ENCODE assay signal across 14 mouse cellular contexts in genomic region chr2:168948506-168948905, GRCm38 (mm10).
"Had no signal": no experiment of that assay in that cellular context is flagged by ENCODE, and none has a peak within 500 bp of the region (broad histone marks: within the 10 kb centered on the region; RNA-seq: fewer than 3 reads in every experiment).

No protein-coding gene starts in this region.

- H3K9me3 ChIP-seq: limb, embryonic 13.5 days; midbrain, embryonic 12.5 days; neural tube, embryonic 15.5 days had no signal

- H3K9ac ChIP-seq: limb, embryonic 13.5 days; liver, embryonic 14.5 days; midbrain, embryonic 12.5 days; neural tube, embryonic 15.5 days had no signal

- H3K27ac ChIP-seq: kidney, postnatal 0 days; limb, embryonic 13.5 days; liver, embryonic 14.5 days; midbrain, embryonic 12.5 days; neural tube, embryonic 15.5 days had no signal

- H3K27me3 ChIP-seq: limb, embryonic 13.5 days; midbrain, embryonic 12.5 days; neural tube, embryonic 15.5 days had no signal

- H3K4me2 ChIP-seq: limb, embryonic 13.5 days; midbrain, embryonic 12.5 days; neural tube, embryonic 15.5 days had no signal

- H3K4me3 ChIP-seq: limb, embryonic 13.5 days; midbrain, embryonic 12.5 days; myocyte; neural tube, embryonic 15.5 days had no signal

- DNase-seq: kidney, adult 8-10 months; kidney, postnatal 36 days; left cerebral cortex, postnatal 4 days; lung, adult 18-20 months; right cerebral cortex, postnatal 4 days; spleen, adult 18-20 months; thymus, adult 2 months; thymus, postnatal 25 days had no signal
